Mouse (Mus musculus) stomach, embryonic 14.5 days (tissue): ENCODE results near the gene Sash1. TPM values are rescaled to one million over a fixed set of nuclear protein-coding genes. Genes with fewer than 3 reads are reported as not detected.

Experiments used
- ATAC-seq: fragments of 200-750 bp; cut with Nextera tagmentation; 2 replicates; pipeline ENCODE4 v1.8.0; 2017; ENCODE audit warnings: low read depth, moderate TSS enrichment; ENCODE audit not compliant: insufficient number of reproducible peaks, insufficient read depth, low FRiP score
- H3K27ac ChIP-seq: fragments of 300-500 bp; sonication (generic); 2 replicates; pipeline ENCODE4 v1.5.1; 2014; ENCODE audit warnings: mild to moderate bottlenecking, low read length, moderate library complexity, mixed read lengths
- H3K27me3 ChIP-seq: fragments of 300-500 bp; sonication (generic); 2 replicates; pipeline ENCODE4 v1.6.1; 2014; ENCODE audit warnings: low read length, control low read depth, mixed read lengths; ENCODE audit not compliant: control insufficient read depth, insufficient read depth
- H3K36me3 ChIP-seq: fragments of 300-500 bp; sonication (generic); 2 replicates; pipeline ENCODE4 v1.6.1; 2014; ENCODE audit warnings: mild to moderate bottlenecking, control low read depth, low read length, moderate library complexity, mixed read lengths; ENCODE audit not compliant: control insufficient read depth, insufficient read depth
- H3K4me1 ChIP-seq: fragments of 300-500 bp; sonication (generic); 2 replicates; pipeline ENCODE4 v1.6.1; 2014; ENCODE audit warnings: low read length, control low read depth, mixed read lengths; ENCODE audit not compliant: control insufficient read depth, insufficient read depth
- H3K4me2 ChIP-seq: fragments of 300-500 bp; sonication (generic); replicated peaks from 2 replicates; pipeline ENCODE4 v1.6.1; 2014; ENCODE audit warnings: low read depth, low read length, control low read depth
- H3K4me3 ChIP-seq: fragments of 300-500 bp; sonication (generic); 2 replicates; pipeline ENCODE4 v1.5.1; 2014; ENCODE audit warnings: low read depth, low read length, control low read depth
- H3K9ac ChIP-seq: fragments of 300-500 bp; sonication (generic); replicated peaks from 2 replicates; pipeline ENCODE4 v1.6.1; 2014; ENCODE audit warnings: low read depth, mild to moderate bottlenecking, control low read depth, low read length, moderate library complexity, mixed read lengths
- H3K9me3 ChIP-seq: fragments of 300-500 bp; sonication (generic); 2 replicates; pipeline ENCODE4 v1.6.1; 2016; ENCODE audit warnings: low read depth, low read length, control low read depth; ENCODE audit not compliant: control insufficient read depth
- WGBS: fragments of 180-500 bp; shearing (Covaris S2); extraction: QIAGEN DNeasy Blood & Tissue Kit; methylation state at CpG from one replicate; pipeline ENCODE4 v1.1.7; 2014; 5-methylcytosine and 5-hydroxymethylcytosine counted together
- polyA plus RNA-seq: library from polyadenylated mRNA; unstranded; fragments of >200 nt; fragmentation: Nextera tagmentation; extraction: Ambion mirVana; gene quantifications from 2 replicates; pipeline ENCODE4 v1.2.1, GENCODE M21; 2014

The Sash1 gene
- polyA plus RNA-seq, 1 experiment from 2014 or later = 9.3 TPM

DNA sequence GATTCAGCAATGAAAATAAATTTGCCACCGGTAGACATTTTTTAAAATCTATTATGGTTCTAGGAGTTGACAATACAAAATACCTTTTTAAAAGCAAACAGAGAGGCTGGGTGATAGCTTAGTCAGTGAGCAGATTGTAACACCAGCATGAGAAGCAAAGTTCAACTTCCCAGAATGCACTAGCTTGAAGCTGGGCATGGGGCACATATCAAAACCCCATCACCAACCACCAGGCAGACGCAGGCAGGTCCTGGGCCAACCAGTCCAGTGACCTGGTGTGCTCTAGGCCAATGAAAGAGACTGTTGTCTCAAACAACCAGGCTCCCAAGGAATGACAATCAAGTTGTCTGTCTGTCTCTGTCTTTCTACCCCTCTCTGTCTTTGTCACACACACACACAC lies 98.6 kb downstream of the Sash1 start:
- Histone ChIP-seq H3K4me1 (peaks cover 8% of the 10 kb centered on the region; the same call in 1 of the 2 replicates), H3K27me3 (no peaks in the 10 kb centered on the region), H3K4me3 (no peak overlapping the region), H3K9me3 (no peaks in the 10 kb centered on the region), H3K9ac (no peak overlapping the region), H3K27ac (no peak overlapping the region), H3K4me2 (no peak overlapping the region), H3K36me3 (peaks cover 3% of the 10 kb centered on the region; the same call in 1 of the 2 replicates)
- WGBS = 51% methylated on average over 2 of the region's 2 CpGs
- 0 out of 2 replicates have a peak, but pooled peaks have one; percentile 46 for ATAC-seq

DNA sequence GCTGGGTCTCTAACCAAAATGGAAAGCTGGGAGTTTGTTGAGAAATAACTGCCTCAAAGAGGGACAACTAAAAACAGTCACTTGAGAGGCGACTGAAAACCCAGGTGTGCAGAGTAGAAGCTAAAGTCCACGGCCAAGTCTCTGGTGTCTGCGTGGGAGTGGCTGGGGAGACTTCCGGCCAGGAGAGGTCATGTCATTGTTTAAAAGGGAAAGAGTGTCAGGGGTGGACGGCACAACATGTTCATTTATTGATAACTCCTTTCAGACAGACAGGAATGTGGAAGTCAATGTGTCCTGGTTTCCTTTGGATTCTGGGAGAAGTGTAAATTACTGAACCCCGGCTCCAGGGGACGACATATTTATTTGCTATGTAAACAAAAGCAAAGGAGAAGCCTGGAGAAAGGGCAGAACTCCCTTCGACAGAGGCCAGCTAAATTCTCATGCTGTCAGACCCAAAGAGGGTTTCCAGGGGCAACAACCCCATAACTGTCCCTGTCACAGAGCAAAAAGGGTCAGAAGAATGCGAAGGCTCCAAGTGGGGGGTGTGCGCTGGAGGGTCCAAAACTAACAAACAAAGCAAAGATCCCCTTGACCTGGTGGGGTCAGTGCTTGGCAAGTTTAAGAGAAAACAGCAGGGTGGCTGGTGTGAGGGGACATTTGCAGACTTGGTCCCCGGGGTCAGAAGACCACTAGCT lies 100.3 kb downstream of the Sash1 start:
- Histone ChIP-seq H3K36me3 (peaks cover 3% of the 10 kb centered on the region; the same call in 1 of the 2 replicates), H3K9me3 (no peaks in the 10 kb centered on the region), H3K9ac (no peak overlapping the region), H3K4me3 (no peak overlapping the region), H3K27ac (no peak overlapping the region), H3K27me3 (no peaks in the 10 kb centered on the region), H3K4me1 (peaks cover 8% of the 10 kb centered on the region; the same call in 1 of the 2 replicates), H3K4me2 (no peak overlapping the region)
- WGBS = 28% methylated on average over 11 of the region's 11 CpGs
- ATAC-seq = no peak

- WGBS = 86% methylated on average over 10 of the region's 10 CpGs
- no peak for ATAC-seq
- Histone ChIP-seq H3K27ac (no peak overlapping the region), H3K4me2 (no peak overlapping the region), H3K27me3 (no peaks in the 10 kb centered on the region), H3K36me3 (peaks cover 3% of the 10 kb centered on the region; the same call in 1 of the 2 replicates), H3K4me1 (peaks cover 8% of the 10 kb centered on the region; the same call in 1 of the 2 replicates), H3K9ac (no peak overlapping the region), H3K9me3 (no peaks in the 10 kb centered on the region), H3K4me3 (no peak overlapping the region)
Measured at GRCm38 (mm10) chr10:8781876-8782372, 103.9 kb downstream of the Sash1 start.

- H3K4me3 ChIP-seq = no peak overlapping the region
- H3K9me3 ChIP-seq = no peaks in the 10 kb centered on the region
- H3K4me2 ChIP-seq = no peak overlapping the region
- H3K36me3 ChIP-seq = peaks cover 3% of the 10 kb centered on the region; the same call in 1 of the 2 replicates
- no peak overlapping the region for H3K9ac ChIP-seq
- 89% methylated on average over 4 of the region's 4 CpGs for WGBS
- H3K4me1 ChIP-seq = no peaks in the 10 kb centered on the region
- no peak overlapping the region for H3K27ac ChIP-seq
- no peaks in the 10 kb centered on the region for H3K27me3 ChIP-seq
- no peak; the same call in 1 of the 2 replicates for ATAC-seq
Measured at GRCm38 (mm10) chr10:8779842-8780241, 106.0 kb downstream of the Sash1 start.

- no peak overlapping the region for H3K27ac ChIP-seq
- no peaks in the 10 kb centered on the region; the same call in 1 of the 2 replicates for H3K36me3 ChIP-seq
- WGBS = 91% methylated on average over 7 of the region's 7 CpGs
- no peak overlapping the region for H3K9ac ChIP-seq
- H3K27me3 ChIP-seq = no peaks in the 10 kb centered on the region
- no peak overlapping the region for H3K4me2 ChIP-seq
- no peak overlapping the region for H3K4me3 ChIP-seq
- H3K4me1 ChIP-seq = no peaks in the 10 kb centered on the region
- no peak for ATAC-seq
- H3K9me3 ChIP-seq = no peaks in the 10 kb centered on the region
Measured at GRCm38 (mm10) chr10:8778845-8779244, 107.0 kb downstream of the Sash1 start.

GRCm38 (mm10) chr10:8777552-8778253 lies 108.2 kb downstream of the Sash1 start:
- no peaks in the 10 kb centered on the region; the same call in 1 of the 2 replicates for H3K36me3 ChIP-seq
- no peaks in the 10 kb centered on the region for H3K27me3 ChIP-seq
- H3K9me3 ChIP-seq = no peaks in the 10 kb centered on the region
- H3K4me2 ChIP-seq = no peak overlapping the region
- H3K4me3 ChIP-seq = no peak overlapping the region
- 89% methylated on average over 12 of the region's 12 CpGs for WGBS
- no peak for ATAC-seq
- H3K27ac ChIP-seq = no peak overlapping the region
- no peak overlapping the region for H3K9ac ChIP-seq
- 0 out of 2 replicates have a peak, but pooled peaks cover under 1% of the 10 kb centered on the region for H3K4me1 ChIP-seq

GRCm38 (mm10) chr10:8776791-8777190 lies 109.1 kb downstream of the Sash1 start:
- ATAC-seq = no peak
- Histone ChIP-seq H3K27me3 (no peaks in the 10 kb centered on the region), H3K4me1 (peaks cover 6% of the 10 kb centered on the region; the same call in 1 of the 2 replicates), H3K9me3 (no peaks in the 10 kb centered on the region), H3K9ac (no peak overlapping the region), H3K27ac (no peak overlapping the region), H3K4me3 (no peak overlapping the region), H3K36me3 (no peaks in the 10 kb centered on the region; the same call in 1 of the 2 replicates), H3K4me2 (no peak overlapping the region)
- WGBS = 91% methylated on average over 2 of the region's 2 CpGs

DNA sequence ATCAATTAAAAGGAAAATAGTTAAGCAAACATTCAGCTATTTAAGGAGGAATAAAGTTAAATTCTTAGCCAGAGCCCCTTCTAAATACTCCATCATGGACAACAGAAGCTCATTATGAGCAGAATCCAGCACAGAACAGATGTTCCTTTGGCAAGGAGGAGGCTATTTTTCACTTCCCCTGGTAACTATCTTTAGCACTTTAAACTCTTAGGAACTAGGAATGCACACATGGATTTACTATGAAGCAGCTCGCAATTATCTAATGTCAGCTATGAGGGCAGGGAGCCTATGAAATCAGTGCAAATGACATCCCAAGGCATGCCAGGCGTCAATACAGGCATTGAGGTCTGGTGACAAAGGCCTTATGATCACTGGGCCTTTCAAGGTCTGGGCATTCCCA lies 110.1 kb downstream of the Sash1 start:
- H3K4me1 ChIP-seq = peaks cover 6% of the 10 kb centered on the region; the same call in 1 of the 2 replicates
- no peak overlapping the region for H3K27ac ChIP-seq
- no peak overlapping the region for H3K4me3 ChIP-seq
- 75% methylated on average over 2 of the region's 2 CpGs for WGBS
- no peaks in the 10 kb centered on the region for H3K9me3 ChIP-seq
- no peaks in the 10 kb centered on the region; the same call in 1 of the 2 replicates for H3K36me3 ChIP-seq
- H3K4me2 ChIP-seq = no peak overlapping the region
- H3K27me3 ChIP-seq = no peaks in the 10 kb centered on the region
- no peak overlapping the region for H3K9ac ChIP-seq
- no peak for ATAC-seq
